Mouse (Mus musculus): ENCODE results near the gene Pgm5. TPM values are rescaled to one million over a fixed set of nuclear protein-coding genes. Genes with fewer than 3 reads are reported as not detected.

Gene Pgm5
- polyA plus RNA-seq, 1 experiment from 2014 or later, result 1.6 TPM

DNA sequence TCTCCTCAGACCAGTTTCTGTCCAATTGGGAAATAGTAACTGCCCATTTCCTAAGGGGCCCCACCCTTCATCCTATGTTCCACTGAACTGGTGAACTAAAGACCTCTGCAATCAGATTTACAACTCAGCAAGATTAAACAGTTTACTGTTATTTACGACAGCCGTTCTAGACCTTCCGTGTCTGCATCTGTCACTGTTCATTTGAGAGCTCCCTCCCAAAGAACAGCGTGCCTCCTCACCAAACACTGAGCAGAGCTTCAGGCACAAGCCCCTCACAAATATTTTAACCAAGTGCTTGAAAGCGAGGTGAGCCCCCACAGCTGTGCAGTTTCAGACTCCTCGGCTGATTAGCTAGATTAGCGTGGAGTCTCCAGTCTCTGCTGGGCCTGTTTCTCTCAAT, 13.3 kb downstream of the Pgm5 start:
- H3K4me2 ChIP-seq, result no peak overlapping the region
- peaks cover 6% of the 10 kb centered on the region; the same call in 1 of the 2 replicates for H3K4me1 ChIP-seq (replicated peaks; ENCODE audit: control insufficient read depth, insufficient read depth, low read length)
- ATAC-seq (replicated peaks; ENCODE audit: low FRiP score), result no peak
- no peak overlapping the region for H3K27ac ChIP-seq (ENCODE audit: low read depth, low read length)
- no peaks in the 10 kb centered on the region for H3K27me3 ChIP-seq (replicated peaks; ENCODE audit: control insufficient read depth, insufficient read depth, low read length)
- H3K9me3 ChIP-seq (ENCODE audit: control insufficient read depth, low read length), result no peaks in the 10 kb centered on the region
- H3K36me3 ChIP-seq (ENCODE audit: control insufficient read depth, insufficient read depth, low read length), result no peaks in the 10 kb centered on the region
- 50% methylated on average over 7 of the region's 7 CpGs for WGBS
- no peak for DNase-seq (ENCODE audit: low spot score)
- H3K9ac ChIP-seq (ENCODE audit: low read depth, low read length), result no peak overlapping the region
- H3K4me3 ChIP-seq (ENCODE audit: low read depth, low read length), result no peak overlapping the region

DNA sequence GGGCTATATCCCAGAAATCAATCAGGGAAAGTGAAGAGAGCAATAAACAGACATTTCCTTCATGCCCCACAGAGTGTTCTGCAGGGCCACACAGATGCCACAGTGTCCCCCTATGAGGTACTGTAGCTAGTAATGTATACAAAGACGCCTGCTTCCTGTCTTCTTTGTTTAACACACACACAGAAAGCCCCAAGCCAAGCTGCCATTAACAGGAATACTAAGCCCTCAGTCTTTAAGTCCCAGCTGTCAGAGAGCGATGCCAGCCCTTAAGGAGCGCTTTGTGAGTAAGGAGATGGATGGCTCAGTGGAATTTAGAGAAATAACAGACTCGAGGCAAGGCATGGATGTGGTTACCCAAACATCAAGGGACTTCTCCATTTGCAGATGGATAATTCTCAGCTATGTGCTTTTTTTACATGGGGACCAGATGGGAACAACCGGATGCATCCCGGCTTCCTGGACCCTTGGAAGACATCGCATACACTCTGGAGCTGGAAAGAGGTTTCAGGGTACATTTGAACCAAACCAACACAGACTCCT, 16.6 kb downstream of the Pgm5 start:
- peak overlapping the region; percentile 25; the same call in 1 of the 2 replicates for H3K27ac ChIP-seq (ENCODE audit: low read depth, low read length)
- DNase-seq (ENCODE audit: low spot score), result no peak
- H3K27me3 ChIP-seq (replicated peaks; ENCODE audit: control insufficient read depth, insufficient read depth, low read length), result no peaks in the 10 kb centered on the region
- ATAC-seq (replicated peaks; ENCODE audit: low FRiP score), result no peak
- no peak overlapping the region for H3K4me2 ChIP-seq
- no peaks in the 10 kb centered on the region for H3K36me3 ChIP-seq (ENCODE audit: control insufficient read depth, insufficient read depth, low read length)
- no peaks in the 10 kb centered on the region for H3K9me3 ChIP-seq (ENCODE audit: control insufficient read depth, low read length)
- H3K4me1 ChIP-seq (replicated peaks; ENCODE audit: control insufficient read depth, insufficient read depth, low read length), result peaks cover 6% of the 10 kb centered on the region; the same call in 1 of the 2 replicates
- no peak overlapping the region for H3K9ac ChIP-seq (ENCODE audit: low read depth, low read length)
- WGBS, result 41% methylated on average over 7 of the region's 7 CpGs
- H3K4me3 ChIP-seq (ENCODE audit: low read depth, low read length), result no peak overlapping the region

DNA sequence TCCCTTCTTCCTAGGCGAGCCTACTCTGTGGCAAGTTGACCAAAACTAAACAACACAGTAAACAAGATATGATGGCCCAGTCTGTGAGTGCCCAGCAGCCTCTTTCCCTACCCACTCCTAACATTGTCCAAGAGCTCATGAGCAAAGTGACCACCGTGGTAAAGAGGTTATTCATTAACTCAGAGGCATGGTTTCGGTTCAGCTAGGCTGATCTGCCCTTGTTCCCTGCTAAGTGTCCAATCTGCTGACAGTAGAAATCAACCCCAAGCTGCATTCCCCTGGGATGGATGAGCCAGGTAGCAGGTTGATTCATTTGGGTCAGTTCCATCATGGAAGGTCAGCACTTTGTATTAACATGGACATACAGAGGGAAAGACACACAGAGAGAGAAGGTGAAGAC, 19.6 kb downstream of the Pgm5 start:
- WGBS, result 79% methylated on average over 3 of the region's 3 CpGs
- Histone ChIP-seq H3K9ac (ENCODE audit: low read depth, low read length) (no peak overlapping the region), H3K36me3 (ENCODE audit: control insufficient read depth, insufficient read depth, low read length) (no peaks in the 10 kb centered on the region), H3K27me3 (replicated peaks; ENCODE audit: control insufficient read depth, insufficient read depth, low read length) (no peaks in the 10 kb centered on the region), H3K4me1 (replicated peaks; ENCODE audit: control insufficient read depth, insufficient read depth, low read length) (peaks cover 6% of the 10 kb centered on the region; the same call in 1 of the 2 replicates), H3K4me2 (no peak overlapping the region), H3K4me3 (ENCODE audit: low read depth, low read length) (no peak overlapping the region), H3K9me3 (ENCODE audit: control insufficient read depth, low read length) (no peaks in the 10 kb centered on the region), H3K27ac (ENCODE audit: low read depth, low read length) (no peak overlapping the region)
- no peak for DNase-seq (ENCODE audit: low spot score)
- ATAC-seq (replicated peaks; ENCODE audit: low FRiP score), result no peak

DNA sequence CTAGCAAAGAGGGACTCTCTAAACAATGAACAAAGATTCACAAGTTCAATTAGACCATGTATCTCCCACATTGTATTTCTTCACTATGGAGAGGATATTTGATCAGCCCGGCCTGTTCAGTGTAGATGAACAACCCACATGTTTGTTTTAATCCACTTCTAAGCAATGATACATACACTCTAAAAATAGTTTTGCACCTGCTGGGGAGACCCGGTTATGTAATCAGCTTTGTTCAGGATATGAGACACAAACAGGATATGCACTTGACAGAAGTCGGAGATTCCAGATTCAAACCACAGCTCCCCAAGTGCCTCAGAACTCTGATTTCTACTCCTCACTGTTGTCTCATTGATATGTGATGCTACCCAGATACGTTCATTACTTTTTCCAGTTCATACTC, 37.1 kb downstream of the Pgm5 start:
- no peaks in the 10 kb centered on the region for H3K27me3 ChIP-seq (replicated peaks; ENCODE audit: control insufficient read depth, insufficient read depth, low read length)
- no peak overlapping the region for H3K4me2 ChIP-seq
- no peak overlapping the region for H3K4me3 ChIP-seq (ENCODE audit: low read depth, low read length)
- ATAC-seq (replicated peaks; ENCODE audit: low FRiP score) (no peak), DNase-seq (ENCODE audit: low spot score) (no peak)
- H3K4me1 ChIP-seq (replicated peaks; ENCODE audit: control insufficient read depth, insufficient read depth, low read length), result no peaks in the 10 kb centered on the region
- H3K9ac ChIP-seq (ENCODE audit: low read depth, low read length), result no peak overlapping the region
- 61% methylated on average over 4 of the region's 4 CpGs for WGBS
- no peak overlapping the region for H3K27ac ChIP-seq (ENCODE audit: low read depth, low read length)
- H3K9me3 ChIP-seq (ENCODE audit: control insufficient read depth, low read length), result no peaks in the 10 kb centered on the region
- no peaks in the 10 kb centered on the region for H3K36me3 ChIP-seq (ENCODE audit: control insufficient read depth, insufficient read depth, low read length)

DNA sequence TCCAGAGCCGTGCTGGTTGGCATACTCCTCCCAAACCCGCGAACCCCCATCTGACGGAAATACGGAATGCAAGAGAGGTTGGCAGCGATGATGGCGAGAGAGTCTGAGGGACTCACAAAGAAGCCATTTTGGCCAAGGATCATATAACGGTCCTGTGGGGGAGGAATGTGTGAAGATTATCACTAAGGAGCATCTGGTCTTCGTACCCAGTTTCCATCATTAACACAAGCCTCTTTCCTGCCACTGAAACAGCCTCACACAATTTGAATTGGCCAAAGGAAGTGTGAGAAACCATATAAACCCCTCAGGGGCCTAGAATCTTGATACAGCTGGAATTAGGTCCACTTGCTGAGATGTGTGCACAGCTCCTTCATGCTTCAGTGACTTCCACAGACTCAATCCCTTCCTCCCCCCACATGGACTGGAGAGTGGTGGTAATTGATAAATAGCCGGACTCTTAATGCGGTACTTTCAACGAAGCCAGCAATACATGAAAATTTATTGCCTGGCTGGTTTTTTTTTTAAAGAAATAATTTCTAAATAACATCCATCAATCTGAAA, 45.9 kb downstream of the Pgm5 start:
- 67% methylated on average over 12 of the region's 12 CpGs for WGBS
- ATAC-seq (replicated peaks; ENCODE audit: low FRiP score), result no peak
- H3K27ac ChIP-seq (ENCODE audit: low read depth, low read length), result no peak overlapping the region

DNA sequence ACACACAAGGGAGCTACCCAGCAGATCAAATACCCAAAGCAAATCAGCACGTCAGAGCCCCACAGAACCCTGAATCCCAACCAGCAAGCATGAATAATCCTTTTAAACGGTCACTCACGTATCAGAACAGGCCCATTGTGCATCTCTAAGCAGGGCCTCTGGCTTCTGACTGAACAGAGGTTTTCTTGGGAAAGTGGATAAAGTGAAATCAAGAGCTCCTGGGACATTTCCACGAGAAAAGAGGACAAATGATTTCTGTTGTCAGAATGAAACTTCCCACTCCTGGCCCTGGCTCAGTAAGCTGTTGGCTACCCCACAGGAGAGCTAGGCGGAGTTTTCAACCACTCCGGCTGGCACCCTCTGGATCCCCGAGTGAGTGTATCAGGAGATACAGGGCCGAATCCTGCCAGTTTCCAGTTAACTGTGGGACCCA, 48.8 kb downstream of the Pgm5 start:
- no peaks in the 10 kb centered on the region for H3K27me3 ChIP-seq (replicated peaks; ENCODE audit: control insufficient read depth, insufficient read depth, low read length)
- no peak overlapping the region for H3K27ac ChIP-seq (ENCODE audit: low read depth, low read length)
- H3K9me3 ChIP-seq (ENCODE audit: control insufficient read depth, low read length), result no peaks in the 10 kb centered on the region
- H3K36me3 ChIP-seq (ENCODE audit: control insufficient read depth, insufficient read depth, low read length), result no peaks in the 10 kb centered on the region
- ATAC-seq (replicated peaks; ENCODE audit: low FRiP score) (no peak), DNase-seq (ENCODE audit: low spot score) (no peak)
- no peak overlapping the region for H3K4me2 ChIP-seq
- no peak overlapping the region for H3K9ac ChIP-seq (ENCODE audit: low read depth, low read length)
- no peaks in the 10 kb centered on the region for H3K4me1 ChIP-seq (replicated peaks; ENCODE audit: control insufficient read depth, insufficient read depth, low read length)
- WGBS, result 77% methylated on average over 8 of the region's 8 CpGs
- H3K4me3 ChIP-seq (ENCODE audit: low read depth, low read length), result no peak overlapping the region

More for the DNA sequence above, 45.9 kb downstream of the Pgm5 start:
- H3K4me1 ChIP-seq (replicated peaks; ENCODE audit: control insufficient read depth, insufficient read depth, low read length), result no peaks in the 10 kb centered on the region
- no peaks in the 10 kb centered on the region for H3K9me3 ChIP-seq (ENCODE audit: control insufficient read depth, low read length)
- no peak for DNase-seq (ENCODE audit: low spot score)
- no peak overlapping the region for H3K4me2 ChIP-seq
- H3K27me3 ChIP-seq (replicated peaks; ENCODE audit: control insufficient read depth, insufficient read depth, low read length), result no peaks in the 10 kb centered on the region
- no peak overlapping the region for H3K9ac ChIP-seq (ENCODE audit: low read depth, low read length)
- H3K36me3 ChIP-seq (ENCODE audit: control insufficient read depth, insufficient read depth, low read length), result no peaks in the 10 kb centered on the region; the same call in 1 of the 2 replicates
- no peak overlapping the region for H3K4me3 ChIP-seq (ENCODE audit: low read depth, low read length)

DNA sequence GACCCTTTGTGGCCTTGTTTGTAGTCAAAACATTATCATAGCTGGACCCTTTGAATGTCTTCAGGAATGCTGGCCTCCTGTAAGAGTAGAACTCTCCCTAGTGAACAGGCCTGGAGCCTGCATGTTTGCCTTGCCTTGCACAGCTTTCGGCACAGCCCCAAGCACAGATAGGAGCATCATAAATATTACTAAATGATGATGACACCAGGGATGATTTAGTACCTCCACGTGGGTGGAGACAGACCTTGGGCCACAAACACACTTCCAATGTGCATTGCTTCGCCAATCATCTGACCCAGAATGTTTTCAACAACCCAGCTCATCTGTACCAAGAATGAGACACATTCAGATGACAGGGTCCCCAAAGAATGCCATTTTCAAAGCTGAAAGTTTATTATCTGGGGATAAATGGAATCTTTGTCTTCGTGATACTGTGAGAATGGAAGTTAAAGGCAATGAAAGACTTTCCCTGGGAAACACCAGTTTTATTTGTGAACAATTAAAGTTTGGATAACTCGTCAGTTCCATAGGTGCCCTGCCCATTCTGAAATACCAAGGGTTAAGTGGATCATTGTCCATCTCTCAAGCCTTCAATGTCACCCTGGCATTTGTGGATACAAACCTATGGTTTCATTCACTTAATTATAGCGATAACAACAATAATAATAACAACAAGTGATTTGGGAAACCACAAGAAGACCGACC, 49.4 kb downstream of the Pgm5 start:
- ATAC-seq (replicated peaks; ENCODE audit: low FRiP score) (no peak), DNase-seq (ENCODE audit: low spot score) (no peak)
- no peak overlapping the region for H3K9ac ChIP-seq (ENCODE audit: low read depth, low read length)
- no peak overlapping the region for H3K4me3 ChIP-seq (ENCODE audit: low read depth, low read length)
- no peaks in the 10 kb centered on the region for H3K27me3 ChIP-seq (replicated peaks; ENCODE audit: control insufficient read depth, insufficient read depth, low read length)
- 75% methylated on average over 7 of the region's 7 CpGs for WGBS
- no peaks in the 10 kb centered on the region for H3K4me1 ChIP-seq (replicated peaks; ENCODE audit: control insufficient read depth, insufficient read depth, low read length)
- no peaks in the 10 kb centered on the region for H3K36me3 ChIP-seq (ENCODE audit: control insufficient read depth, insufficient read depth, low read length)
- H3K27ac ChIP-seq (ENCODE audit: low read depth, low read length), result no peak overlapping the region
- no peaks in the 10 kb centered on the region for H3K9me3 ChIP-seq (ENCODE audit: control insufficient read depth, low read length)
- no peak overlapping the region for H3K4me2 ChIP-seq

DNA sequence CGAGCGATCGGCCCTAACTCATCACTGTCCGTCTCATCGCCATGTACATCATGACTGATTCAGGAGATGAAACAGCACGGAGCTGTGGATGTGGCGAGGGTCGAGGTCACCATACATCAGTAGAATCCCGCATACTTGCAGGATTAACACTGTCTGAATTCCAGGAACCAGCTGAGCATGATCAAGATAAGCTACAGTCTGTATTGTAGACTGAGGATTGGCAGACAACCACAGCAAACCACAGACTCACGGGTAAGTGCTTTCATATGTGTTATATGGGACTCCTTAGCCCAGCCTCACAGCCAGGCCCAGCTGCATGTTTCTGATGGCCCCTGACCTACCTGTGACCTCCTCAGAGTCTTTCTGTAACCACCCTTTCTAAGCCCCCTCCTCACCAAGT, 50.2 kb downstream of the Pgm5 start:
- Histone ChIP-seq H3K36me3 (ENCODE audit: control insufficient read depth, insufficient read depth, low read length) (no peaks in the 10 kb centered on the region), H3K4me1 (replicated peaks; ENCODE audit: control insufficient read depth, insufficient read depth, low read length) (no peaks in the 10 kb centered on the region), H3K9me3 (ENCODE audit: control insufficient read depth, low read length) (no peaks in the 10 kb centered on the region), H3K4me2 (no peak overlapping the region), H3K4me3 (ENCODE audit: low read depth, low read length) (no peak overlapping the region), H3K9ac (ENCODE audit: low read depth, low read length) (no peak overlapping the region), H3K27ac (ENCODE audit: low read depth, low read length) (no peak overlapping the region), H3K27me3 (replicated peaks; ENCODE audit: control insufficient read depth, insufficient read depth, low read length) (no peaks in the 10 kb centered on the region)
- 61% methylated on average over 10 of the region's 10 CpGs for WGBS
- DNase-seq (ENCODE audit: low spot score) (no peak), ATAC-seq (replicated peaks; ENCODE audit: low FRiP score) (no peak)

DNA sequence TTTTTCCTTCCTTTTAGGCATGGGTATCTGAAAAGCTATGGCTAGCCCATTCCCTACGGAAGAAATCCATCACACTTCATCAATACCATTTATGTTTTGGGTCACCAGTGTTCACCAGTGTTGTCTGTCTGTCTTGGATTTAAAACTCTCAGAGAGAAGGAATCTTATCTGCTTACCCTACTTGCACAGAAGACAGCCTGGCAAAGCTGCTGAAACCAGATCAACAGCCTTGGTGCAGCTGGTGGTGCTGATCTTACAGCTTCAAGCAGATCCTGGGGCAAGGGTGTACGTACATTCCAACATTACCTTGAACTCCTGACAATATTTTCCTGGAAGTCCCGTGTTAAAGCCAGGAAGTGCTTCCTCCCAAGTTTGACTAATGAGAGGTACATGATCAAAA, 55.6 kb downstream of the Pgm5 start:
- no peaks in the 10 kb centered on the region for H3K4me1 ChIP-seq (replicated peaks; ENCODE audit: control insufficient read depth, insufficient read depth, low read length)
- H3K4me3 ChIP-seq (ENCODE audit: low read depth, low read length), result no peak overlapping the region
- no peaks in the 10 kb centered on the region for H3K36me3 ChIP-seq (ENCODE audit: control insufficient read depth, insufficient read depth, low read length)
- WGBS, result 65% methylated on average over 3 of the region's 3 CpGs
- ATAC-seq (replicated peaks; ENCODE audit: low FRiP score) (no peak), DNase-seq (ENCODE audit: low spot score) (no peak)
- no peak overlapping the region for H3K9ac ChIP-seq (ENCODE audit: low read depth, low read length)
- H3K27ac ChIP-seq (ENCODE audit: low read depth, low read length), result no peak overlapping the region
- no peaks in the 10 kb centered on the region for H3K9me3 ChIP-seq (ENCODE audit: control insufficient read depth, low read length)
- H3K4me2 ChIP-seq, result no peak overlapping the region
- H3K27me3 ChIP-seq (replicated peaks; ENCODE audit: control insufficient read depth, insufficient read depth, low read length), result no peaks in the 10 kb centered on the region; the same call in 1 of the 2 replicates
